Mouse (Mus musculus) liver, embryonic 16.5 days (tissue): ENCODE data around the gene Atf5. TPM values are rescaled to one million over a fixed set of nuclear protein-coding genes. Genes with fewer than 3 reads are reported as not detected.

ENCODE experiments used
- ATAC-seq: fragments of 200-750 bp; cut with Nextera tagmentation; 2 replicates; pipeline ENCODE4 v1.8.0; 2017; ENCODE audit warnings: low read depth, mild to moderate bottlenecking, moderate number of reproducible peaks, moderate library complexity
- H3K27ac ChIP-seq: fragments of 300-500 bp; sonication (generic); 2 replicates; pipeline ENCODE4 v1.5.1; 2014; ENCODE audit warnings: mild to moderate bottlenecking, low read length
- H3K27me3 ChIP-seq: fragments of 300-500 bp; sonication (generic); 2 replicates; pipeline ENCODE4 v1.6.1; 2014; ENCODE audit warnings: low read depth, low read length, mixed read lengths; ENCODE audit not compliant: control insufficient read depth, insufficient read depth
- H3K36me3 ChIP-seq: fragments of 300-500 bp; sonication (generic); 2 replicates; pipeline ENCODE4 v1.6.1; 2014; ENCODE audit warnings: mild to moderate bottlenecking; ENCODE audit not compliant: control insufficient read depth, insufficient read depth
- H3K4me1 ChIP-seq: fragments of 300-500 bp; sonication (generic); 2 replicates; pipeline ENCODE4 v1.6.1; 2014; ENCODE audit warnings: low read depth, low read length, mixed read lengths; ENCODE audit not compliant: control insufficient read depth
- H3K4me2 ChIP-seq: fragments of 300-500 bp; sonication (generic); 2 replicates; pipeline ENCODE4 v1.6.1; 2014; ENCODE audit warnings: low read depth, low read length, mixed read lengths
- H3K4me3 ChIP-seq: fragments of 300-500 bp; sonication (generic); 2 replicates; pipeline ENCODE4 v1.5.1; 2014; ENCODE audit warnings: low read depth, mild to moderate bottlenecking, low read length
- H3K9ac ChIP-seq: fragments of 300-500 bp; sonication (generic); 2 replicates; pipeline ENCODE4 v1.6.1; 2014; ENCODE audit warnings: low read depth, low read length
- H3K9me3 ChIP-seq: fragments of 300-500 bp; sonication (generic); replicated peaks from 2 replicates; pipeline ENCODE4 v1.6.1; 2016; ENCODE audit warnings: low read length; ENCODE audit not compliant: control insufficient read depth
- WGBS: fragments of 180-500 bp; shearing (Covaris S2); extraction: QIAGEN DNeasy Blood & Tissue Kit; methylation state at CpG from one replicate; pipeline ENCODE4 v1.1.7; 2014; ENCODE audit not compliant: insufficient replicate concordance; 5-methylcytosine and 5-hydroxymethylcytosine counted together
- polyA plus RNA-seq: library from polyadenylated mRNA; unstranded; fragments of >200 nt; fragmentation: Nextera tagmentation; extraction: Ambion mirVana; gene quantifications from 2 replicates; pipeline ENCODE4 v1.2.1, GENCODE M21; 2015

Atf5 gene
- polyA plus RNA-seq, 1 experiment from 2014 or later, result 9.7 TPM

DNA sequence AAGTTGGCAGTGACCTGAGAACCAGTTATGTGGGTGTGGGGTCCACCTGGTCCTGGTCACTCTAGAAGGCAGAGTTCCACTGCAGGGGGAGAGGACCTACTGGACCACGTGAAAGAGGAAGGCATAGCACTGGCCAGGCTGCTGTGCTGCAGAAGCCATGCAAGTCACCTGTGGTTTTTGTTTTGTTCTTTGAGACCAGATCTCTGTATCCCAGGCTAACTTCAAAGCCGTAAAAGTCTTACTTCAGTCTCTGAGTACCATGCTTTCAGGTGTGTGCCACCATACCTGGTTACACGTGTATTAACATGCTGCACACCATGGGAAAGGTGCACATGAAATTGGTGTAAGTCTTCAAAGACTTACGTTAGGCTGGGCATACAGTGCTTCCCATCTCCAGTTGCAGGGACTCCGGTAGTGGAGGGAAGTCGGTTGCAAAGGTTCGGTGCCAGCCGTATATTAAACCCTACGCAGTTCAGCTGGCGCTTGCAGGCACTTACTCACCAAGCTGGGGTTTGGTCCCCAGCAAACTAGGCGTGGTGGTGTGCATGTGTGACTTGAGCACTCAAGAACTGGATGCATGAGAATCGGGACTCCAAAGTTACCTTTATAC lies 35.3 kb upstream of the Atf5 start:
- peaks cover 65% of the 10 kb centered on the region for H3K4me1 ChIP-seq
- H3K9ac ChIP-seq, result no peak overlapping the region
- H3K9me3 ChIP-seq, result no peaks in the 10 kb centered on the region
- H3K36me3 ChIP-seq, result peaks cover under 1% of the 10 kb centered on the region; the same call in 1 of the 2 replicates
- H3K4me3 ChIP-seq, result no peak overlapping the region
- 82% methylated on average over 12 of the region's 12 CpGs for WGBS
- H3K27ac ChIP-seq, result peak overlapping the region; percentile 29; the same call in 1 of the 2 replicates
- H3K27me3 ChIP-seq, result no peaks in the 10 kb centered on the region
- H3K4me2 ChIP-seq, result 0 out of 2 replicates have a peak overlapping the region, but pooled peaks have one; percentile 99
- no peak for ATAC-seq

DNA sequence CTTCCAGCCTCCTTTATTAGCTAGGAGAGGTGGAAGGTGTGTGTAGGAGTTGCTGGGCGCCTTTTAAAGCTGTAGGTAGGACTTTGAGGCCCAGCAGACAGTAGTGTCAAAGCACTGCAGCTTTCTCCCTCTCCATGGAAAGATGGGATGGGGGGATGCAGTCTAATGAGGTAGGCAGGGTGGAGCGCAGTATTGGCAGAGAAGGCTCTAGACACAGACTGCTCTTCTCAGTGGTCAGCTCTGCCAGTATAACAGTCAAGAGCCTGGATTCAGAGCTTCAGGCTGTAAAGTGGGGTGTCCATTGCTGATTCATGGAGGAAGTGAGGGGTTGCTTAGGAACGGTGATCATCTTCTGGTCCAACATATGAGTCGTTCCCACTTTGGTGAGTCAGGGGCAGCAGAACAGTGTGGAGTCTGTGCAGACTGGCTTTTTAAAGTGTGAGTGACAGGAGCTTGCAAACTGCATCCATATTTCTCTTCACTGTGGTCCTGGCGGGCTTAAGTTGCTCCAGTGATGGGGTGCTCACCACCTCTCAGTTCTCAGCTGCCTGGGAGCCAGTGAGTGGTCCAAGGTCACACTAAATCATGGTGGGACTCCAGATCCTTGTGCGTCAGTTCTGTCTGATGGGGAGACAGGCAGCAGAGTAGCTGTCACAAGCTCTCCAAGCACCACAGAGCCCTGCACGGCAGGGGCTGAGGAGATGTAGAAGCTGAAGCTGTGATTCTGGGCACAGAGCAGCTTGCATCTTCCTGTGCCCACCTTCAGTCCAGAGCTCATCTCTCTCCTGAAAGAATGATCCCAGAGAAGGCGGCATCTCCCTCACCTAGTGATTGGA lies 34.5 kb upstream of the Atf5 start:
- Histone ChIP-seq H3K9ac (peak overlapping the region; percentile 87), H3K4me2 (peak overlapping the region; percentile 99), H3K27me3 (no peaks in the 10 kb centered on the region), H3K4me3 (peak overlapping the region; percentile 91), H3K9me3 (no peaks in the 10 kb centered on the region), H3K36me3 (peaks cover 8% of the 10 kb centered on the region), H3K4me1 (peaks cover 58% of the 10 kb centered on the region), H3K27ac (peak overlapping the region; percentile 98)
- WGBS, result 58% methylated on average over 8 of the region's 8 CpGs
- no peak for ATAC-seq

DNA sequence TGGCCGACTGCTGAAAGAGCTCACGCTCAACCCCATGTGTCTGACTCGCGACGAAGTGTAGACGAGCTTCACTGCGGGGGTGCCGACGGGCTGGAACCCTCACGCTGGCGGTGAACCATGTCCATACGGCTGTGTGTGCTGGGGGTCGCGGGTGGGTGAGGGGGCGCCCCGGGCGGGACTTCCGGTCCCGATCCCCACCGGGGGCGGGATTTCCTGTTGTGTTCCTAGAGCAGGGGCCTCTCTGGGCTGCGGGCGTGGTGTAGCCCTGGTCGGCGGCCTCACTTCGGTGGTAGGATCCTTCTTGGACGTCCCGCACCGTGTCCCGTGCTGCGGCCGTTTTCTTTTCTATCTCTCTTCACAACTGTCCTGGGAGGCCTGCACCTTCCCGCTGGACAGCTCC lies 33.7 kb upstream of the Atf5 start:
- under 1% methylated on average over 33 of the region's 33 CpGs for WGBS
- peak; percentile 35 for ATAC-seq

GRCm38 (mm10) chr7:44849416-44850111 lies 33.1 kb upstream of the Atf5 start:
- peak overlapping the region; percentile 99 for H3K4me2 ChIP-seq
- H3K27ac ChIP-seq, result peak overlapping the region; percentile 98
- H3K9me3 ChIP-seq, result no peaks in the 10 kb centered on the region
- peak; percentile 59 for ATAC-seq
- peaks cover 44% of the 10 kb centered on the region for H3K4me1 ChIP-seq
- H3K36me3 ChIP-seq, result peaks cover 19% of the 10 kb centered on the region
- WGBS, result under 1% methylated on average over 41 of the region's 41 CpGs
- peak overlapping the region; percentile 87 for H3K9ac ChIP-seq
- peak overlapping the region; percentile 91 for H3K4me3 ChIP-seq
- no peaks in the 10 kb centered on the region for H3K27me3 ChIP-seq

More for the DNA sequence above, 33.7 kb upstream of the Atf5 start:
- peak overlapping the region; percentile 99 for H3K4me2 ChIP-seq
- no peaks in the 10 kb centered on the region for H3K9me3 ChIP-seq
- peak overlapping the region; percentile 91 for H3K4me3 ChIP-seq
- peak overlapping the region; percentile 87 for H3K9ac ChIP-seq
- H3K36me3 ChIP-seq, result peaks cover 15% of the 10 kb centered on the region
- H3K27ac ChIP-seq, result peak overlapping the region; percentile 98
- no peaks in the 10 kb centered on the region for H3K27me3 ChIP-seq
- peaks cover 49% of the 10 kb centered on the region for H3K4me1 ChIP-seq

- ATAC-seq, result peak; percentile 79
- Histone ChIP-seq H3K27ac (peak within 1 kb of the TSS; percentile 98), H3K9ac (peak within 1 kb of the TSS; percentile 87), H3K36me3 (peaks cover 19% of the 10 kb centered on the region), H3K27me3 (no peaks in the 10 kb centered on the region), H3K4me2 (peak within 1 kb of the TSS; percentile 99), H3K4me3 (peak within 1 kb of the TSS; percentile 91), H3K4me1 (peaks cover 41% of the 10 kb centered on the region), H3K9me3 (no peaks in the 10 kb centered on the region)
- under 1% methylated on average over 54 of the region's 54 CpGs for WGBS
Observed at GRCm38 (mm10) chr7:44848561-44849415, 32.3 kb upstream of the Atf5 start, which contains the start of the genes Akt1s1 and Tbc1d17. Gene Akt1s1, plus strand, starts transcription at chr7:44848991. Gene Tbc1d17, minus strand, starts transcription at chr7:44849079.

GRCm38 (mm10) chr7:44847772-44848171 lies 31.3 kb upstream of the Atf5 start:
- 61% methylated on average over 5 of the region's 5 CpGs for WGBS
- no peaks in the 10 kb centered on the region for H3K9me3 ChIP-seq
- peak overlapping the region; percentile 98 for H3K27ac ChIP-seq
- H3K27me3 ChIP-seq, result no peaks in the 10 kb centered on the region
- peak overlapping the region; percentile 77 for H3K9ac ChIP-seq
- peak overlapping the region; percentile 91 for H3K4me3 ChIP-seq
- H3K36me3 ChIP-seq, result peaks cover 23% of the 10 kb centered on the region
- H3K4me2 ChIP-seq, result peak overlapping the region; percentile 99
- no peak for ATAC-seq
- peaks cover 31% of the 10 kb centered on the region for H3K4me1 ChIP-seq

DNA sequence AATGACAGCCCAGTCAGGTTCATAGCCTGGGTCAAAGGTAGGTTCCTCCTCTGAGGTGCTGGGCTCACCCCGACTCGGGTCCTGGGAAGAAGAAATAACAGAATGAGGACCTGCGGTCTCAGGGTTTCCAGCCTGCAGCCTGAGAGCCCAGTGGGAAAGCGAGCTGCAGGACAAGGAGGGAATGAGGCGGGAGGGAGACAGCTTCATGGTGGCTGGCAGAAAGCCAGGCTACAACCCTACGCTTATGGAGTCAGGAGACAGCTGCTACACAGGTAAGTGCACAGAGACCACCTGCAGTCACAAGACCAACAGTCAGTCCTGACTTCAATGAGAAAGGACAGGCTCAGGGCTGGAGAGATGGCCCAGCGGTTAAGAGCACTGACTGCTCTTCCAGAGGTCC lies 30.3 kb upstream of the Atf5 start:
- no peak overlapping the region for H3K27ac ChIP-seq
- no peak overlapping the region for H3K4me2 ChIP-seq
- no peak overlapping the region for H3K9ac ChIP-seq
- H3K36me3 ChIP-seq, result peaks cover 29% of the 10 kb centered on the region
- WGBS, result 79% methylated on average over 7 of the region's 7 CpGs
- no peak overlapping the region for H3K4me3 ChIP-seq
- H3K9me3 ChIP-seq, result no peaks in the 10 kb centered on the region
- no peaks in the 10 kb centered on the region for H3K27me3 ChIP-seq
- ATAC-seq, result no peak
- peaks cover 25% of the 10 kb centered on the region for H3K4me1 ChIP-seq

- H3K27me3 ChIP-seq, result peaks cover 7% of the 10 kb centered on the region
- no peak overlapping the region for H3K9ac ChIP-seq
- peaks cover 14% of the 10 kb centered on the region for H3K4me1 ChIP-seq
- H3K4me3 ChIP-seq, result no peak overlapping the region
- WGBS, result 82% methylated on average over 10 of the region's 10 CpGs
- H3K27ac ChIP-seq, result no peak overlapping the region
- no peak for ATAC-seq
- no peaks in the 10 kb centered on the region for H3K9me3 ChIP-seq
- H3K4me2 ChIP-seq, result no peak overlapping the region
- H3K36me3 ChIP-seq, result peaks cover 32% of the 10 kb centered on the region
Observed at GRCm38 (mm10) chr7:44845006-44845405, 28.5 kb upstream of the Atf5 start.
